Mouse (Mus musculus) forebrain, embryonic 10.5 days (tissue): Measurements from ENCODE around the gene Birc5. TPM values are rescaled to one million over a fixed set of nuclear protein-coding genes. Genes with fewer than 3 reads are reported as not detected.

Experiments
- DNase-seq: peaks from one replicate; pipeline ENCODE4 v3.0.0-alpha.2; 2017; ENCODE audit warnings: low spot score; ENCODE audit errors: extremely low spot score
- H3K27ac ChIP-seq: fragments of 300-500 bp; sonication (generic); 2 replicates; pipeline ENCODE4 v1.5.1; 2016; ENCODE audit warnings: mild to moderate bottlenecking
- H3K27me3 ChIP-seq: fragments of 300-500 bp; sonication (generic); 2 replicates; pipeline ENCODE4 v1.6.1; 2016; ENCODE audit warnings: mild to moderate bottlenecking; ENCODE audit not compliant: poor library complexity, severe bottlenecking
- H3K36me3 ChIP-seq: fragments of 300-500 bp; sonication (generic); replicated peaks from 2 replicates; pipeline ENCODE4 v1.6.1; 2016; ENCODE audit warnings: mild to moderate bottlenecking, moderate library complexity
- H3K4me1 ChIP-seq: fragments of 300-500 bp; sonication (generic); 2 replicates; pipeline ENCODE4 v1.6.1; 2016
- H3K4me3 ChIP-seq: fragments of 300-500 bp; sonication (generic); 2 replicates; pipeline ENCODE4 v1.5.1; 2016; ENCODE audit warnings: mild to moderate bottlenecking, moderate library complexity
- H3K9me3 ChIP-seq: fragments of 300-500 bp; sonication (generic); 2 replicates; pipeline ENCODE4 v1.6.1; 2016; ENCODE audit warnings: mild to moderate bottlenecking, moderate library complexity
- WGBS: fragments of 180-500 bp; shearing (Covaris S2); methylation state at CpG from one replicate; pipeline ENCODE4 v1.1.7; 2016; 5-methylcytosine and 5-hydroxymethylcytosine counted together
- polyA plus RNA-seq: library from polyadenylated mRNA; unstranded; fragments of >200 nt; fragmentation: Nextera tagmentation; extraction: Ambion mirVana; gene quantifications from 2 replicates; pipeline ENCODE4 v1.2.1, GENCODE M21; 2016

The Birc5 gene
- polyA plus RNA-seq, 1 experiment from 2014 or later = 424 TPM

DNA sequence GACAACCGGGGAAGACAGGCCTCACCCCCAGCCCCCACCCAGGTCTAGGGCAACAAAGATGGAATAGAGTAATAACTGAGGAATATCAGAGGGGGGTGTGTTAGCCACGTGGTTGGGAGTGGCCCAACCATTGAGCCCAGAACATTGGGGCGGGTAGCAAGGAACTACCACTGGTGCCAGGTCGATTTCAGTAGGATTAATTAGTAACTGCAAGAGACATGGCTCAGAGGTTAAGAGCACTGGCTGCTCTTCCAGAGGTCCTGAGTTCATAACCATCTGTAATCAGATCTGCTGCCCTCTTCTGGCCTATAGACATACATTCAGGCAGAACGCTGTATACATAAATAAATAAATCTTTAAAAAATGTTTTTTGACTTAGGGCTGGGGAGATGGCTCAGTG lies 2.4 kb upstream of the Birc5 start:
- Histone ChIP-seq H3K27me3 (no peaks in the 10 kb centered on the region), H3K36me3 (peaks cover 14% of the 10 kb centered on the region), H3K9me3 (no peaks in the 10 kb centered on the region), H3K4me3 (no peak overlapping the region), H3K4me1 (peaks cover 37% of the 10 kb centered on the region), H3K27ac (no peak overlapping the region)
- 58% methylated on average over 5 of the region's 5 CpGs for WGBS
- DNase-seq = no peak

DNA sequence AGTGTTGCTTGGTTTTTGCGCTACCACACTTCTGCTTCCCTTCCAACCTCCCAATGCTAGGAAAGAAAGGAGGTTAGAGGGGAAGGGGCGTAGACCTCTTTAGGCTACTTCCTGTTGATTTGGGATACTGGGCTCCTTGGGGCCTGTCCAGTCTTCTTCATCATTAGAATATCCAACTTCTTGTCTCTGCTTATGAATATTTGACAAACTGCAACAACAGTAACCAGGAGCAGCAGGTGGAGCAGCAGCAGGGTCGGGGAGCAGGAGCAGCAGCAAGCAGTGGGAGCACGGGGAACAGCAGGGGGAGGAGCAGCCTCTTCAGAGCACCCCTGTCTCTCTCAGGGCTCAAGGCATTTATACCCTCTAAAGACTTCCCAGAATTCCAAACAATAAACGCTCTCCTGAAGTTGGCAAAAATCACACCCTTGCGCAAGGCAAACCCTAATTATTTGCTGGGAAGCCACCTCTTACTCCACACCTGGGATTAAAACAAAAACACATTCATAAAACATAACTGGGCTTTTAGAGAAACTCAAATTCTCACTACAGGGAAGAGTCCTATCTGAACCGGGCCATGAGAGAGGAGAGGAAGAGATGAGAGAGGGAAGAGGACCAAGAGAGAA lies 1.3 kb upstream of the Birc5 start:
- H3K27me3 ChIP-seq = no peaks in the 10 kb centered on the region
- H3K4me3 ChIP-seq = peak overlapping the region; percentile 76
- H3K9me3 ChIP-seq = no peaks in the 10 kb centered on the region
- no peak for DNase-seq
- 86% methylated on average over 7 of the region's 7 CpGs for WGBS
- peaks cover 25% of the 10 kb centered on the region for H3K36me3 ChIP-seq
- H3K27ac ChIP-seq = peak overlapping the region; percentile 95
- peaks cover 37% of the 10 kb centered on the region for H3K4me1 ChIP-seq

DNA sequence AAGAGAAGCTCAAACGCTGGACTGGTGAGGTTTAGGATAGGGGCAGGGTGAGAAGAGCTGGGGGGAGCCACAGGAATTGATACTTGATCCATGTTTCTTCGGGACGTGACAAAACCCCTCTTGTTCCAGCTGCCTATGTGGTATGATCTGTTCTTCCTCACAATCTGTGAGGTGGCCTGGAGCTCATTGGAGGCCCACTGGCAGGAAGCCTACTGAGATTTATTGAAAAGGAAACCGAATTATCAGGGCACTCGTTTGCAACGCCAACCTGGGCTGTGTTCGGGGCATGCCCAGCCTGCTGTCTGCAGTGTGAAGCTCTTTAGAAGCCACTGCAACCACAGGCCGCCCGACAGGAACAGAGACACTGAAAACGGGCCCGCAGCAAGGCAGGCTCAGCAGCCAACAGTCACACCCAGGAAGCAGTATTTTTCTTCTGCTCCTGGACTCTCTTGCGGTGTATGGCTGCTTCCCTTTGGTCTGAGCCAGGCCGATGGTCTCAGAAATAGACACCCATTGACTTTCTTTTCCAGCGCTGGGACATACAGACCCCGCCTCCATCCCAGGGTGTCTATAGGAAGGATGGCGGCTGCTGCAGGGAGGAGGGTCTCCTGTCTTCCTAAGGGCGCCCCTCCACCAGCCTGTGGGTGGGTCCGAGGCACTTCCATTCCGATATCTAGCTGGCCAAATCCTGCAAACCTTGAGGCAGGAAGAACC lies 623 bp upstream of the Birc5 start:
- no peak for DNase-seq
- peaks cover 37% of the 10 kb centered on the region for H3K4me1 ChIP-seq
- WGBS = 12% methylated on average over 19 of the region's 19 CpGs
- peaks cover 32% of the 10 kb centered on the region for H3K36me3 ChIP-seq
- peak overlapping the region; percentile 95 for H3K27ac ChIP-seq
- H3K4me3 ChIP-seq = peak overlapping the region; percentile 76
- H3K9me3 ChIP-seq = no peaks in the 10 kb centered on the region
- H3K27me3 ChIP-seq = no peaks in the 10 kb centered on the region

DNA sequence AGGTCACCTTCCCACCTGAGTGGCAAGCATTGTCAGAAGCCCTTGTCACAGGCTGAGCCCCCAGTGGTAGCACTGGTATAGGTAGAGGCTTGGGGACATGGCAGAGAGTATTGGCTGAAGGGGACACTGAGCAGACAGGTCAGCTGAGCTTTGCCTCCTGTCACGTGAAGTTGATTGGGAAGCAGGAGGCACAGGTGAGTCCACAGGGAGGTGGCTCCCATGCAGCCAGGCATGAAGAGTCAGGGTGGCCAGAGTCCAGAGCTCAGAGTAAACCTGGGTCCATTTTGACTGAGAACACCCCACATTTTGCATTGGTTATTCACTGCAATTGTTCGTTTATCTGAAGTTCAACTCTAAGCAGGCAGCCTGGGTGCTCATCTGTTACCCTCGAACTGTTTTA lies 3.8 kb downstream of the Birc5 start:
- Histone ChIP-seq H3K4me1 (peaks cover 30% of the 10 kb centered on the region), H3K27me3 (no peaks in the 10 kb centered on the region), H3K36me3 (peaks cover 75% of the 10 kb centered on the region), H3K27ac (no peak overlapping the region), H3K4me3 (no peak overlapping the region), H3K9me3 (peaks cover 6% of the 10 kb centered on the region; the same call in 1 of the 2 replicates)
- DNase-seq = no peak
- WGBS = 95% methylated on average over 3 of the region's 3 CpGs

DNA sequence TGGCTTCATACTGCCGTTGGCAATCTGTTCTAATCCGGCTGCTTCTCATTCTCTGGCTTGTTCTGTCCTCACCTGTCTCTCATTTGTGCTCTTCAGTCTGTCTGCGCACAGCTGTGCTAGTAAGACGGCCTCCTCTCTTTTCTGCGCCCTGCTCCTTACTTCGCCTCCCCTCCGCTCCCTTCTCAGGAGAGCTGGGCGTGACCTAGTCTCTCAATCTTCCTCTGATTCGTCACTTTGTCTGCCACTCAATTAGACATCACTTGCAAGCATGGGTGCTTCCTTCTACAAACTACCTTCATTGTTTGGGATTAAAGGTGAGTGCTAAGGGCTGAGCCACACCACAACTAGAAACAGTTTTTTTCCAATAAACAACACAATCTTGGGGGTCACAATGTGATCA lies 5.2 kb downstream of the Birc5 start:
- WGBS = 90% methylated on average over 9 of the region's 9 CpGs
- peaks cover 6% of the 10 kb centered on the region; the same call in 1 of the 2 replicates for H3K9me3 ChIP-seq
- H3K4me1 ChIP-seq = peaks cover 30% of the 10 kb centered on the region
- peaks cover 11% of the 10 kb centered on the region for H3K27me3 ChIP-seq
- H3K4me3 ChIP-seq = no peak overlapping the region
- no peak for DNase-seq
- H3K27ac ChIP-seq = no peak overlapping the region
- H3K36me3 ChIP-seq = peaks cover 87% of the 10 kb centered on the region

DNA sequence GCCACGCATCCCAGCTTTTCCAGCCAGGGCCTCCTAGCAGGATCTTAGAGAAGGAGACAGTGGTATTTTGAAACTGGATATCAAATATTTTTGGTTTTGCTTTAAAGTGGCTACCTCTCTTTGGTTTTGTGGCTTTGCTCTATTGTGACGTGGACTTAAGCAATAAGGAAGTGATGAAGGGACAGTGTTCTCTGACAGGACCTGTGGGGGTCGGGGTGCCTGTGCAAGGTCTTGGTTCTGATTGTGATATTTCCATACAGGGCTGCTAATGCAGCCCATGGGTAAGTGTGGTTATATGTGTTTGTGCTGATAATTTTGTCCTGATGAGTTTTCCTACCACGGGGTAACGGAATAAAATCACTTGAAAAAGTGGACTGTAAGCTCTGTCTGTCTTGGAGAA lies 6.3 kb downstream of the Birc5 start:
- no peak overlapping the region for H3K4me3 ChIP-seq
- H3K4me1 ChIP-seq = peaks cover 30% of the 10 kb centered on the region
- peaks cover 6% of the 10 kb centered on the region; the same call in 1 of the 2 replicates for H3K9me3 ChIP-seq
- WGBS = 96% methylated on average over 5 of the region's 5 CpGs
- DNase-seq = no peak
- peaks cover 23% of the 10 kb centered on the region for H3K27me3 ChIP-seq
- H3K27ac ChIP-seq = no peak overlapping the region
- H3K36me3 ChIP-seq = peaks cover 86% of the 10 kb centered on the region

DNA sequence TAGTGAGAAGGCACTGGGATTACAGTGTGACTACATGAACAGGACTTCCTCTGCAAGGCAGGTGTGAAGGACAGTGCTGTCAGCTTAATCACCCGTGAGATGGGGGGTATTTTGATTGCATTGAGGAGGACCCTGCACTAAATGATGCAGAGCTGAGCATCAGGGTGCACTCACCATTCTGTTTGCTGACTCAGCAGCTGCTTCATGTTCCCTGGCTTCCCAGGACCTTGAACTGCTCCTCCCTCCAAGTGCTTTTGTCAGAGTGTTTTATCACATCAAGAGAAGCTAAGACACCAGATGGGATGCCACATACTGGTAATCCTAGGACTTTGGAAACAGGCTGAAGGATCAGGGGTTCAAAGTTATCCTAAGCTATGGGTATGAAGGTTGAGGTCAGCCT lies 6.9 kb downstream of the Birc5 start:
- 79% methylated on average over 1 of the region's 1 CpGs for WGBS
- peaks cover 79% of the 10 kb centered on the region for H3K36me3 ChIP-seq
- peaks cover 30% of the 10 kb centered on the region for H3K4me1 ChIP-seq
- DNase-seq = no peak
- H3K9me3 ChIP-seq = peaks cover 6% of the 10 kb centered on the region; the same call in 1 of the 2 replicates
- H3K4me3 ChIP-seq = no peak overlapping the region
- H3K27me3 ChIP-seq = peaks cover 29% of the 10 kb centered on the region
- H3K27ac ChIP-seq = no peak overlapping the region

DNA sequence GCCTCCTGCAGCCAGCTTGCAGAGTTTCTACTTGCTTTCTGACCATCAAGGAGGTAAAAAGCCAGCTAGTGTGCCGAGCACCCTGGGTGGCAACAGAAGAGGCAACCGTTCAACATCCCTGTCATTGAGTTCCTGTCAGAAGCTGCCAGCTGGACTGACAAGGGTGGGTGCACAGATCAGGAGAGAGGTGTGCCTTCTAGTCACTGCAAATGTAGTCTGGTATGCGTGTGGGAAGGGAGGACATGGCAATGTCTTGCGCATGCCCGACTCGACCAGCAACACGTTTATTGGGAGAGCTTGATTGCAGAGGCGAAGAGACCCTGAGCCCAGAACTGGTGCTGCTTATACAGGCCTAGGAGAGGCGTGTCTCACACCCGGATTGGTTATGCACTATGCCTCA lies 8.4 kb downstream of the Birc5 start:
- Histone ChIP-seq H3K4me3 (no peak overlapping the region), H3K36me3 (peaks cover 65% of the 10 kb centered on the region), H3K9me3 (peaks cover 6% of the 10 kb centered on the region; the same call in 1 of the 2 replicates), H3K27me3 (peaks cover 44% of the 10 kb centered on the region), H3K27ac (no peak overlapping the region), H3K4me1 (peaks cover 34% of the 10 kb centered on the region)
- DNase-seq = no peak
- 96% methylated on average over 10 of the region's 10 CpGs for WGBS

DNA sequence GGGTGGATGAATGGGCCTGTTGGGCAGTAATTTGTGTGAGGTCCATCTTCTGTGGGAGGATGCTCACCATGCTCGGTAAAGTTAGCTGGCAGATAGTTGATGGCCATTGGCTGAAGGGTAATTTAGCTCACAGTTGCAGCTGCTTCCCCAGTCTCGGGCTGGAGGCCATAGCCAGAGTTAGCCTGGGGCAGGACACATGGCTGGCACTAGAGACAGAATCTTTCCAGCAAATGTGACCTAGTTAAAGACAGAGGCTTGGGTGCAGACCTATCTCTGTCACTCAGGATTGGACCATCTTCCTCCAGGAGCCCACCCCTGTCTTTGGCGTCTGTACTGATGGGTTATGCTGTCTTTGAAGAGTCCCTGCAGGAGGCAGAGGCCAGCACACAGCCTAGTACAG lies 9.3 kb downstream of the Birc5 start:
- H3K36me3 ChIP-seq = peaks cover 55% of the 10 kb centered on the region
- peaks cover 6% of the 10 kb centered on the region; the same call in 1 of the 2 replicates for H3K9me3 ChIP-seq
- H3K4me1 ChIP-seq = peaks cover 43% of the 10 kb centered on the region
- H3K4me3 ChIP-seq = no peak overlapping the region
- DNase-seq = no peak
- 69% methylated on average over 3 of the region's 3 CpGs for WGBS
- peaks cover 53% of the 10 kb centered on the region for H3K27me3 ChIP-seq
- H3K27ac ChIP-seq = no peak overlapping the region

DNA sequence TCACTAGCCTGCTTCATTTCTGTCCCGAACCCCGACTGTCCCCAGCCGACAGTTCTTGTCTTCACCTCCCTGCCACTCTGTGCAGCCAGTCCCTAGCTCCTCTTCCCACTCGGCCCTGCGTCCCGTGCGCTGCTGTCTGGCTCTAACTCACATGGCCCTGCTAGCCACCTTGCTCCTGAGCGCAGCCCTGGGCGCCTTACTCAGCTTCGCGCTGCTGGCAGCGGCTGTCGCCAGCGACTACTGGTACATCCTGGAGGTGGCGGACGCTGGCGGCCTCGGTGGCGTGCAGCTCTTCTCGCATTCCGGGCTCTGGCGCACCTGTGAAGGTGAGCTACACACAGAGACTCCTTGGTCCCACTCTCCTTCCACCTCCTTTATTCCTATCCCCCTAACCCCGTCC lies 11.6 kb downstream of the Birc5 start, which contains the start of gene Tmem235:
Gene Tmem235 (plus strand): TSS at position 152 of the 400 bp plus-strand sequence.
- Histone ChIP-seq H3K9me3 (peaks cover 6% of the 10 kb centered on the region; the same call in 1 of the 2 replicates), H3K27me3 (peaks cover 73% of the 10 kb centered on the region), H3K27ac (no peak within 1 kb of the TSS), H3K4me1 (peaks cover 65% of the 10 kb centered on the region), H3K36me3 (peaks cover 34% of the 10 kb centered on the region), H3K4me3 (peak within 1 kb of the TSS; percentile 32)
- 4% methylated on average over 23 of the region's 23 CpGs for WGBS
- no peak for DNase-seq

DNA sequence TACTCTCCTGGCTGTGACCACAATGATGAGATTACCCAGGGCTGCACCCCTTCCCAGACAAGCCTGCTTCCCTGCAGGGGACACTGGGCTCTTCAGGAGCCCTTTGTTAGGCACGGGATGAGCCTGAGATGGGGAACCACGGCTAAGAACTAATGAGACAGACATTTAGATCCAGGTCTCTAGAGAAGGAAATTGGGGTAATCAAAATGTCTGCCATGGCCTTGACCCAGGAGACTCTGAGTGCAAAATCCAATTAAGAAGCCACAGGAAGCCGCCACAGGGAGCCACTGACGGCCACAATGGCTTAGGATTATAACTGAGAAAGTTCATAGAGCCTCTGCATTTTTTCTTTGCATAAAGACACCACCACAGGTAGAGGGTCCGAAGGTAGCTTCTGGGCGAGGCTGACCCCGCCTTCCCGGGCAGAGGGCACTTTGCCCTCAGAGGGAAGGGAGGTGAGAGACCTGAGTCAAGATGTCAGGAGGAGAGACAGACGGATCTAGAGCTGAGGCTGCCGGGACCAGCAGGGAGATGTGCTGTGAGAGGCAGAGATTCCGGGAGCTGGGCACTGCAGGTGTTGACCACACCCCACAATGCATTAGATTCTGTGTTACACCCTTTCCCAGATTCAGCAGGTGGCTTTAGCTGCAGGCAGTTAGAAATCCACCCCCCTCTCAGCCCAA lies 14.3 kb downstream of the Birc5 start:
- Histone ChIP-seq H3K27me3 (peaks cover 89% of the 10 kb centered on the region), H3K36me3 (peaks cover 13% of the 10 kb centered on the region), H3K4me3 (no peak overlapping the region), H3K4me1 (peaks cover 90% of the 10 kb centered on the region), H3K9me3 (no peaks in the 10 kb centered on the region), H3K27ac (peak overlapping the region; percentile 85)
- DNase-seq = no peak
- WGBS = 21% methylated on average over 11 of the region's 11 CpGs

DNA sequence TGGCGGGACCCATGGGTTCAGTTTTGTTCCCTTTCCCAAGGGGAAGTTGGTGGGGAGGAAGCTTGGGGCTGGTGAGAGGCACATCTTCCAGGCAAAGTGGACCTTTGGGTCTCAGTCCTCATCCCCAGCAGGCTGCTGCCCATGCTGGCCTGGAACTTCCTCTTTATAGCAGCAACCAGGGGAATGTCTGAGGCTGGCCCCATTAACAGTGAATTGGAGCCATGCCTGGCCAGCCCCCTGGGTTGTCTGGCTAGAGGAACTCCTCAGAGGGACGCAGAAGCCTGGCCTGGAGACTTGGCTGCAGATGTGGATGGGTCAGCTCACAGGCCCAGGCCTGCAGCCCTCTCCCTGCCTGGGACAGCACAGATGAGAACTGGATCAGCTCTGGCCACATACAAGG lies 15.8 kb downstream of the Birc5 start:
- Histone ChIP-seq H3K27ac (peak overlapping the region; percentile 85), H3K4me1 (peaks cover 77% of the 10 kb centered on the region), H3K9me3 (no peaks in the 10 kb centered on the region), H3K27me3 (peaks cover 83% of the 10 kb centered on the region), H3K36me3 (0 out of 2 replicates have a peak, but pooled peaks cover 6% of the 10 kb centered on the region), H3K4me3 (no peak overlapping the region)
- WGBS = 76% methylated on average over 2 of the region's 2 CpGs
- no peak for DNase-seq
